Mouse (Mus musculus) ES-Bruce4 (cell line): ENCODE results near the gene Zfp423. TPM values are rescaled to one million over a fixed set of nuclear protein-coding genes. Genes with fewer than 3 reads are reported as not detected.
"Not testable (repeated sequence)": the region's sequence is repeated elsewhere in the genome, so short reads cannot be mapped to it uniquely, and the experiment has no call there.

Source experiments
- H3K27ac ChIP-seq: 2 replicates; pipeline ENCODE4 v1.5.1; 2012; ENCODE audit warnings: low read length, inconsistent platforms; ENCODE audit not compliant: insufficient read depth
- H3K27me3 ChIP-seq: 2 replicates; pipeline ENCODE4 v1.6.1; 2012; ENCODE audit warnings: mild to moderate bottlenecking, low read length, inconsistent platforms; ENCODE audit not compliant: control insufficient read depth, poor library complexity, insufficient read depth, severe bottlenecking
- H3K36me3 ChIP-seq: 2 replicates; pipeline ENCODE4 v1.6.1; 2012; ENCODE audit warnings: inconsistent platforms, mild to moderate bottlenecking, low read length, moderate library complexity; ENCODE audit not compliant: control insufficient read depth, poor library complexity, insufficient read depth, severe bottlenecking
- H3K4me1 ChIP-seq: one replicate; pipeline ENCODE4 v1.8.1; 2011; ENCODE audit warnings: low read length; ENCODE audit not compliant: control insufficient read depth, insufficient read depth
- H3K4me3 ChIP-seq: 2 replicates; pipeline ENCODE4 v1.5.1; 2011; ENCODE audit warnings: low read depth, mild to moderate bottlenecking, low read length
- H3K9ac ChIP-seq: 2 replicates; pipeline ENCODE4 v1.6.1; 2012; ENCODE audit warnings: low read depth, mild to moderate bottlenecking, inconsistent platforms; ENCODE audit not compliant: poor library complexity, severe bottlenecking
- H3K9me3 ChIP-seq: replicated peaks from 2 replicates; pipeline ENCODE4 v1.6.1; 2012; ENCODE audit warnings: mild to moderate bottlenecking, low read length, inconsistent platforms; ENCODE audit not compliant: control insufficient read depth, poor library complexity, insufficient read depth, severe bottlenecking
- CTCF ChIP-seq: IDR thresholded peaks from one replicate; pipeline ENCODE4 v1.8.1; 2011; ENCODE audit warnings: low read depth, low read length
- EP300 ChIP-seq: IDR thresholded peaks from 2 replicates; pipeline ENCODE4 v1.6.1; 2011; ENCODE audit warnings: low read depth, low read length; ENCODE audit not compliant: insufficient read depth
- POLR2A ChIP-seq: IDR thresholded peaks from one replicate; pipeline ENCODE4 v1.8.1; 2011; ENCODE audit warnings: low read length; ENCODE audit not compliant: insufficient read depth
- polyA plus RNA-seq: library from polyadenylated mRNA; stranded (reverse); fragments of >200 nt; gene quantifications from 2 replicates; pipeline ENCODE4 v1.2.4, GENCODE M21; 2011; ENCODE audit warnings: low read depth; ENCODE audit not compliant: missing spikeins, insufficient read depth, insufficient read length

Gene Zfp423
- polyA plus RNA-seq, 1 experiment = 14.4 TPM

DNA sequence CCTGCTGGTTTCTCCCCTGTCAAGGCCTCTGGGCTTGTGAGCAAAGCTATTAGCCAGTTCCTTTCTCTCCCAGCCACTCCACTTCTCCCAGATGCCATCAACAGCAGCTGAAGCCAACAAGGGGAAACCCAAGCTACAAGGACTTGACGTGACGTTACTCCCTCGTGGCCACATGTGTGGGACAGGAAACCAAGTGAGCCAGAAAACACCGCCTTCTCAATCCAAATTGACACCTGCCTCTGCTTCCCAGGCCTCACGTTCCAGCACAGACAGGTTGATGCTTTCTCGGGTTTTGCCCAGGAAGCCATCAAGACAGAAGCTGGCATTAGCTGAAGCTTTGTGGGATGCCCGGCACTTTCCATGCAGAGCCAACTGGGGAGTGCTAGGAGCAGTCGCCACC, 96.3 kb downstream of the Zfp423 start:
- no peak overlapping the region for H3K27ac ChIP-seq
- H3K27me3 ChIP-seq = no peaks in the 10 kb centered on the region
- no peaks in the 10 kb centered on the region for H3K36me3 ChIP-seq
- H3K4me1 ChIP-seq = no peaks in the 10 kb centered on the region
- H3K9ac ChIP-seq = no peak overlapping the region
- TF ChIP-seq EP300 (no peak), POLR2A (no peak), CTCF (no peak)
- no peaks in the 10 kb centered on the region for H3K9me3 ChIP-seq
- no peak overlapping the region for H3K4me3 ChIP-seq

DNA sequence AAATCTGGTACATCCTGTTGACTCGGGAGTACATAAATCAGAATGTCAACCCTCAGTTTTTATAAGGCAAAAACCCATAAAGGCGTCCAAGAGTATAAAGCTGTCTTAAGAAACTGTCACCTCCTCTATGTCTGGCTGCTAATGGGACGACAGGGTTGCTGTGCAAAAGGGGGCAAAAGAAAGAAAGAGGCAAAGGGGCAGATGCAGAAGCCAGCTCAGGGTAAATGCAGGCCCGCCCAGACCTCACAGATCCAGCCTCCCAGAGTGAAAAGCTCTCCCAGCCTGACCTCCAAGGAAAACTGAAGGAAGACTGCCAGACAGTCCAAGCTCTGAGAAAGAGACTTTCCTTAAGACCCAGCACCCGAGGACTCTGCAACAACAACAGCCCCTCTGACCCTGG, 97.7 kb downstream of the Zfp423 start:
- H3K9ac ChIP-seq = no peak overlapping the region
- H3K27ac ChIP-seq = no peak overlapping the region
- TF ChIP-seq EP300 (no peak), CTCF (no peak), POLR2A (no peak)
- no peaks in the 10 kb centered on the region for H3K27me3 ChIP-seq
- no peaks in the 10 kb centered on the region for H3K4me1 ChIP-seq
- no peaks in the 10 kb centered on the region for H3K36me3 ChIP-seq
- no peak overlapping the region for H3K4me3 ChIP-seq
- no peaks in the 10 kb centered on the region for H3K9me3 ChIP-seq

DNA sequence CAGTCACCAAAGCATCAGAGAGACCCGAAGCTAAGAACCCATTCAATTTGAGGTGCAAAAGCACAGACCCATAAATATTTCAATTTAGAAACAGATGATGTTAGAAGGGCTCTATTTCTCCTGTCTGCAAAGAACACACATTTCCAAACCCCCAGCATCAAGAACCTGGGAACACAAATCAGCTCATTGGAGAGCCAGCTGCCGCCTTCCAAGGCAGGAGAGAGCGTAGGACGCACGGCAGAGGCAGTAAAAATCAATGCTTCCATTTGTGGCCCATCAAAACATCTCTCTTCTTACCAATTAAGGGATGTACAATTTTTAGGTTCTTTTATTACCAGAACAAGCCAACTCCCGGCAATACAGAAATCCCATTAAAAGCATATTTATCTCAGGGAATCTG, 98.5 kb downstream of the Zfp423 start:
- H3K9ac ChIP-seq = no peak overlapping the region
- no peaks in the 10 kb centered on the region for H3K4me1 ChIP-seq

DNA sequence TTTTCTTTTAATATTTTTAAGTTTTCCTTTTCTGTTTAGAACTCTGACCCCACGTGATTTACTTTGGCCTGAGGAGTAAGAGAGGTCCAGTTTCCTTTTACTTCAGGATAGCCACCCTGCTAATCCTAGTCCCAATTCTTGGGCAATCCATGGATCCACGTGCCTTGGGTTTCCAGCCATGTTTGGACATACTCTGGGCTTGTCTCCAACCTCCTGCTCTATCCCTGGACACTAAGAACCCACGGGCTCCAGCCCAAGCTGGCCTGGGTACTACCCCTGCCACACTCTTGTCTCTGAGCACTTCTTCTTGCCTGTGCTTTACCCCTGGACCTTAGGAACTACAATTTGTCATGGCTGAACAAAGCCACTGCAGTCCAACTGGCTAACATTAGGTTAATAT, 107.5 kb downstream of the Zfp423 start:
- Histone ChIP-seq H3K27me3 (no peaks in the 10 kb centered on the region), H3K36me3 (no peaks in the 10 kb centered on the region), H3K27ac (no peak overlapping the region), H3K9me3 (no peaks in the 10 kb centered on the region), H3K4me3 (no peak overlapping the region), H3K4me1 (no peaks in the 10 kb centered on the region), H3K9ac (no peak overlapping the region)
- TF ChIP-seq EP300 (no peak), POLR2A (no peak), CTCF (no peak)

More for the DNA sequence above, 98.5 kb downstream of the Zfp423 start:
- H3K27ac ChIP-seq = no peak overlapping the region
- no peaks in the 10 kb centered on the region for H3K27me3 ChIP-seq
- H3K36me3 ChIP-seq = no peaks in the 10 kb centered on the region
- H3K4me3 ChIP-seq = no peak overlapping the region
- no peak for TF ChIP-seq CTCF
- no peak for TF ChIP-seq EP300
- no peak for TF ChIP-seq POLR2A
- H3K9me3 ChIP-seq = no peaks in the 10 kb centered on the region

DNA sequence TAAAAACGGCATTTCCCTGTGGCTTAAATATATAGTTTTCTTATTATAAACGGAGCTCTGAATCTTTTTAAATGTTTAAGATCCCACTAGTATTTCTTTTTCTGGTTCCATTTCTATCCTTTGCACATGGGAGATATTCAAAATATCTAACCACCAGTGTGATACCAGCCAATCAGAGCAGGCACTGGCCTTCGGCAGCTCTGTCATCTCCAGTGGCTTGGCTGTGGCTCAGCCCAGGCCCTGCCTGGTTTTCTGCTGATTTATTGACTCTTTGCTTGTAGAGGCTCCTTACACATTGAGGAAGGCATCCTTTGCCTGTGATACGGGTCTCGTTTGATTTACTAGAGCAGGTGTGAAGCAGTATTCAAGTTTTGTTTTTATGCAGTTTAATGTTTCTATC, 108.0 kb downstream of the Zfp423 start:
- Histone ChIP-seq H3K27me3 (no peaks in the 10 kb centered on the region), H3K4me3 (no peak overlapping the region), H3K36me3 (no peaks in the 10 kb centered on the region), H3K9me3 (no peaks in the 10 kb centered on the region), H3K9ac (no peak overlapping the region), H3K27ac (no peak overlapping the region), H3K4me1 (no peaks in the 10 kb centered on the region)
- TF ChIP-seq CTCF (no peak), EP300 (no peak)

DNA sequence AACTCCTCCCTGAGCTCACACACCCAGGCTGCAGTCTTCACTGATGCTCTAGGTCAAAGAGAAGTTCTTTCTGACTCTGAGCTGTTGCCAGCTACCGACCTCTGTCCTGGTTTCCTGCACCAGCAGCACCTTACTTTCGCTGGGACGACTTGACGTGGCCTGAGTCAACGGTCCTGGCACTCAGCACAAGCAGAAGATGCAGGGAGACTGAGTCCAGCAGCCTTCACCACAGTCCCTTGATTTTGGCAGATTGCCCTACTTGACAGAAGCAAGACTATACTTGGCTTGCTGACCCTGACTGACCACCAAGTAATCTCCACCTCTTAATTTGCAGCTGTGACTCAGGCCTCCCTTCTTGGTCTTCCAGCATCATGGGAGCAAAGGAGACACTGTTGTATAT, 110.6 kb downstream of the Zfp423 start:
- no peak overlapping the region for H3K9ac ChIP-seq
- no peaks in the 10 kb centered on the region for H3K36me3 ChIP-seq
- H3K27ac ChIP-seq = no peak overlapping the region
- no peaks in the 10 kb centered on the region for H3K9me3 ChIP-seq
- no peaks in the 10 kb centered on the region for H3K27me3 ChIP-seq
- TF ChIP-seq POLR2A (no peak), EP300 (no peak)
- no peaks in the 10 kb centered on the region for H3K4me1 ChIP-seq
- no peak overlapping the region for H3K4me3 ChIP-seq

DNA sequence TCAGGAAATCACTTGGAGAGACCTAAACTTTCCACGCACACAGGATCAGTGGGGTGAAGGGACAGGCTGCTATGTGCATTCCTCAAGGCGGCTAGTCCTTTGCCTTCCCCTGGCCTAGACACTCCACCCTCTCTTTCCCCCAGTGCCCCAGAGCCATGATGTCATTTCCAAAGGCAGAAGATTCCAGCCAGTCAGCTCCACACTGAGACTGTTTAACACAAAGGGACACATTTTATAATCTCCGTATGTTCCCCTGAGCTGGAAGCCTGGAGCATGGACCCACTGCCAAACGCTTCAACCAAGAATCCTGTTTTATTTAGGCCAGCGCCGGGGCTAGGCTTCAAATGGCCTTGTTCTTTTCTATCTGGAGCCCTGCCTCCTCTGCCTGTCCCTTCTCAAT, 111.6 kb downstream of the Zfp423 start:
- no peaks in the 10 kb centered on the region for H3K9me3 ChIP-seq
- no peak overlapping the region for H3K27ac ChIP-seq
- H3K36me3 ChIP-seq = no peaks in the 10 kb centered on the region
- no peaks in the 10 kb centered on the region for H3K27me3 ChIP-seq
- H3K4me1 ChIP-seq = no peaks in the 10 kb centered on the region
- no peak overlapping the region for H3K9ac ChIP-seq
- no peak for TF ChIP-seq POLR2A
- no peak for TF ChIP-seq EP300
- no peak for TF ChIP-seq CTCF
- H3K4me3 ChIP-seq = no peak overlapping the region

DNA sequence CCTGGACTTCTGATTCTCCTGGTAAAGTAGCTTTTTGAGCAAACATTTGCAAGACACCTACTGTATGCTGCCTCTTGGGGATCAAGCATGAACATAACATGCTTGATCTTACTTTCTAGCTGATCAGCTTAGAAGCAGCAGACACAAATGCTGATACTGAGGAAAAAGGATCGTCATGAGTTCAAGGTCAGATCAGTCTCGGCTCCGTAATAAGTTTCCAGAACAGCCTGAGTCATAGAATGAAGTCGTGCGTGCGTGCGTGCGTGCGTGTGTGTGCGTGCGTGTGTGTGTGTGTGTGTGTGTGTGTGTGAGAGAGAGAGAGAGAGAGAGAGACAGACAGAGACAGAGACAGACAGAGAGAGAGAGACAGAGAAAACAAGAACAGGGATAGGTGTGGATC, 117.3 kb downstream of the Zfp423 start:
- not testable (repeated sequence) for H3K36me3 ChIP-seq, H3K27ac ChIP-seq, H3K9me3 ChIP-seq

More for the DNA sequence above, 117.3 kb downstream of the Zfp423 start:
- not testable (repeated sequence) for H3K4me1 ChIP-seq, H3K27me3 ChIP-seq, H3K9ac ChIP-seq, H3K4me3 ChIP-seq
